Mouse (Mus musculus): ENCODE results near the gene Adgre5.

Gene Adgre5

GRCm38 (mm10) chr8:83740976-83741741, at the start of gene Adgre5:
Gene Adgre5 (minus strand): TSS chr8:83741326.
- no peak for DNase-seq (ENCODE audit: low spot score)

DNA sequence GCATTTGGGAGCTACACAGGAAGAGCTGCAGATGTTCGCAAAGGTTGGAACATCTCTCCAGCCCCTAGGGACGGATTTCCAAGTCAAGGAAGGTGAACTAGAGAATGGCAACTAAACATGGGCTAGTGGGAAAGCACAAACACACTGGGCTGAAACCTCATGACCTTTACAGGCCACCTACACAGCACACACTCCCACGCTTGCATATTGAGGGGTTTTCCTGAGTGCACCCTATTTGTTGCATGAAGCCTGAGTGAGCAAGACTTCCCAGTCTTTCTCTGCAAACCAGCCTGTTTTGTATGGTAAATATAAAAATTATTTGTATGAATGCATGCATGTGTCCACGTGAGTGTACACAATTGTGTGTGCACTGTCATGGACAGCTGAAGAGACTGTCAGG, 48.7 kb upstream of the Adgre5 start:
- DNase-seq (ENCODE audit: low spot score) = no peak

GRCm38 (mm10) chr8:83785046-83785445, 43.9 kb upstream of the Adgre5 start:
- DNase-seq (ENCODE audit: low spot score) = no peak

- DNase-seq (ENCODE audit: low spot score) = peak; percentile 48
These were observed 41.9 kb upstream of the Adgre5 start for GRCm38 (mm10) chr8:83782832-83783558.

DNA sequence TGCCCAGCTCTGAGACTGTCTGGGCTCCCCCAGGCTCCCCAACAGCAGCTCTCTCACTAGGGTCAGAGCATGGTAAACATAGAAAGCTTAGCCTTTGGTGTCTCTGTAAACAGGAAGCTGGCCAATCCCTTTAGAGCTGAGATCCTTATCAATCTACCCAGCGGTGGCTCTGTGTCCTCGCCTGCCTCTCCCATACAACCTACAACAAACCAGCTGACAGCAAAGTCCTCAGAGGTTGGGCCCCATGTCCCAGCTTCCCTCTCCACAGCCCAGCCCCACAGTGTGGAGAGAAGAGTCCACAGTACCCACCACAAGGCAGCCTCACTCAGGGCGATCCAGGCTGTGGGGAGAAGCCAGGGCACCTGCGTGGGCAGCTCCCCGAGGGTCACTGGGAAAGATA, 38.5 kb upstream of the Adgre5 start:
- DNase-seq (ENCODE audit: low spot score) = no peak

DNA sequence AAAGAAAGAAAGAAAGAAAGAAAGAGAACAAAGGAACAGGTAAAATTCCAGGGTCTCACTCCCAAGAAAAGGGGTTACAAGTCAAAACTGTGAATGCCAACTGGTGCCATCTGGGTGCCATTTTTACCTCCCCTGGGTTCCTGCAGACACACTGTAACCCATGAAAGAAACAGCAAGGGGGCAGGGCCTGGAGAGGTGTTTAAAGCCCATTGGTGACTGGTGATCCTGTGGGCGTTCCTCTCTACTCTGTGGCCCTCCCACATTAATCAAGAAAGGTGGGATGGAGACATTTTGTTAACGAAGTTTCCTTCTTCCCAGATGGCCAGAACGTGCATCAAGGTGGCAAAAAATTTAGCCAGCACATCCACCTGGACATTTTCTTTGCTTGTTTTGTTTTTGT, 36.9 kb upstream of the Adgre5 start:
- no peak for DNase-seq (ENCODE audit: low spot score)

DNA sequence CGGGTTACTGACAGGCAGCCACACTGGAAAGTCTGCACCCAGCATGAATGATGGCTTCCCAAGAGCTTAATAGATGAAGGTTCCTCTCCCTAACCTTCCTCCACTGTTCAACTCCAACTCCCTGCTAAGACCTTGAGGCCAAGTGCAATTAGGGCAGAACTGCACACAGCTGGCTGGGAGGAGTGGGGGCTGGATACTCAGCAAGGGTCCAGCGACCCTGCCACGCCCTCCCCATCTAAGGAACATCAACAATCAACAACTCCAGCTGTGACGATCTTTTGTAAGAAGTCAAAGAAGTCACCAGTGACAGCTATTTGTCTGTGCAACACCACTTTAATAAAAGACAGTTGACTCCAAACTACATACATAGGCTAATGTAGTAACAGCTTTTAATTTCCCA, 35.5 kb upstream of the Adgre5 start:
- DNase-seq (ENCODE audit: low spot score) = no peak

DNA sequence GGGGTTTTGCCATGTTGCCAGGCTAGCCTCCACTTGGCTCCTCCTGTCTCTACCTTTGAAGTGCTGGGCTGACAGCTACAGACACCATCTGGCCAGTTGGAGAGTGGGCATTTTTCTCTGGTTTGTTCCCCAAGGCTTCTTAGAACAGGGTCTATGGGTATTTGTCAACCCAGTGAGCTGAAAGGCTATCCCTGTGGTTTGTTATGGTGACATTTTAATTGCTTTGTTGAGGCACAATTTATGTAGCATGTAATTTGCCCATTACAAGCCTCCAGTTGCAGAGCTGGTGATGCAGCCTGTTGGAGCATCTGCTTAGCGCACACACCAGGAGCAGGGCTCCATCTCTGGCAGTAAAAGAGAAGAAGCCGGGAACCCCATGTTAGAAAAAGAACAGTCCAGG, 33.1 kb upstream of the Adgre5 start:
- DNase-seq (ENCODE audit: low spot score) = no peak

DNA sequence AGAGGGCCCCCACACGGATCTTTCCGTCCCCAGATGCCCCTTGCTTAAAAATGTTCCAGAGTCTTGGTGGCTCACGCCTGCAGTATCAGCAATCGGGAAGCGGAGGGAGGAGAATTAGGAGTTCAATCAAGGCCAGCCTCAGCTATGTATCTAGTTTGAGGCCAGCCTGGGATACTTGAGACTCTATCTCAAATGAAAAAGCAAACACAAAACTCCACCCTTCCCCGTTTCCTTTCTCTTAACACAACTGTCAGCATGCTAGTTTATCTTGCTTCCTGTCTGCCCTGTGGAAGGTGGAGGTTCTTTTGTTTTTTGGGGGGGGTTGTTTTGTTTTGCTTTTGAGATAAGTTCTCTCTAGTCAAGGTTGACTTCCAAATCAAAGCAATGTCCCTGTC, 32.3 kb upstream of the Adgre5 start:
- no peak for DNase-seq (ENCODE audit: low spot score)

- no peak for DNase-seq (ENCODE audit: low spot score)
These were observed 31.8 kb upstream of the Adgre5 start for GRCm38 (mm10) chr8:83772701-83773451.

GRCm38 (mm10) chr8:83771791-83772190, 30.7 kb upstream of the Adgre5 start:
- DNase-seq (ENCODE audit: low spot score) = no peak

GRCm38 (mm10) chr8:83770669-83771068, 29.5 kb upstream of the Adgre5 start:
- DNase-seq (ENCODE audit: low spot score) = no peak

DNA sequence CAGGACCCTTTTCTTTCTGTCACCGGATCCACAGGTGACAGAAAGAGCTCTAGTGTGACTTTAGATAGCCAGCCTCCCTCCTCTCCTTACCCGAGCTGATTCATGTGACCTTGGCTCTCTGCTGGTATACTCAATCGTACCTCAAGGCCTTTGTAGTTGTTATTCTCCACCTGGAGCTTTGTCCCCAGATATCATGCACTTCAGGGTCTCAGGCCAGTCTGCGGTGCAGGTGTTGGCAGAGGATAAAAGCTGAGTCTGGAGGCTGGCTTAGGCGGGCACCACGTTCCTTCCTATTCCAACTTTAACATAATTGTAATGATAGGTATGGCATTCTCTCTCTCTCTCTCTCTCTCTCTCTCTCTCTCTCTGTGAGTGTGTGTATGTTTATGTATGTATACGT, 28.6 kb upstream of the Adgre5 start:
- no peak for DNase-seq (ENCODE audit: low spot score)

GRCm38 (mm10) chr8:83768526-83768925, 27.4 kb upstream of the Adgre5 start:
- DNase-seq (ENCODE audit: low spot score) = no peak

- no peak for DNase-seq (ENCODE audit: low spot score)
These were observed 26.3 kb upstream of the Adgre5 start for GRCm38 (mm10) chr8:83767442-83767841.

DNA sequence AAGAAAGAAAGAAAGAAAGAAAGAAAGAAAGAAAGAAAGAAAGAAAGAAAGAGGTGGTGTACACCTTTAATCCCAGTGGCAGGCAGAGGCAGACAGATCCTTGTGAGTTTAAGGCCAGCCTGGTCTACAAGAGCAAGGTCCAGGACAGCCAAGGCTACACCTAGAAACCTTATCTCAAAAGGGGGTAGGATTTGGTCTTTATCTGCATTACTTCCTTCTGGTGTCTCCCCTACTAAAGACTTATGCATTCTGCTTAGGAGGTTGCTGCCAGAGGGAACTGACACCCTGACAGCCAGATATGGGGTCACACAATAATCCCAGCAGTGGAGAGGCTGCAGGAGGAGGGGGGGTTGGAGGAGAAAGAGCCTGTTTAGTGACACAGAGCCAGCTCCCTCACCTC, 24.5 kb upstream of the Adgre5 start:
- no peak for DNase-seq (ENCODE audit: low spot score)

GRCm38 (mm10) chr8:83764717-83765116, 23.6 kb upstream of the Adgre5 start:
- no peak for DNase-seq (ENCODE audit: low spot score)

- no peak for DNase-seq (ENCODE audit: low spot score)
These were observed 23.0 kb upstream of the Adgre5 start for GRCm38 (mm10) chr8:83764116-83764515.

- no peak for DNase-seq (ENCODE audit: low spot score)
These were observed 18.2 kb upstream of the Adgre5 start for GRCm38 (mm10) chr8:83759231-83759759.

GRCm38 (mm10) chr8:83758298-83758697, 17.2 kb upstream of the Adgre5 start:
- DNase-seq (ENCODE audit: low spot score) = no peak

DNA sequence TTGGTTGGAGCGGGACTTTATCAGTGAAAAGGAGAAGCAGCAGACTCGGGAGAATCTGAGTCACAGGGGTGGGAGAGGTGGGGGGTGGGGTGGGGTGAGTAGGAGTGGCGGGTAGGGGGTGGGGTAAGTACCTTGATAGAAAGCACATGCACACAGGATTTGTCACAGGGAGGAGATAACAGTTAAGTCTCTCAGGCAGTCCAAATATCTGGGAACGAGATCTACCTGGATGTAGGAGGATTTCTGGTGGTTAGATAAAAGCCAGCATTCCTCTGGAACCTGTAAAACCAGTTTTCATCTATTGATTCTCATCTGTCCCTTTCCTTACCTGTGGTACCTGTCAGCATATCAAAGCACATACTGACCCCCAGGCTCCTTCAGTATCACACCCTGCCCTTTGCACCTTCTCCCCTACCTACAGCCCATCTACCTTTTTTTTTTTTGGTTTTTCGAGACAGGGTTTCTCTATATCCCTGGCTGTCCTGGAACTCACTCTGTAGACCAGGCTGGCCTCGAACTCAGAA, 16.0 kb upstream of the Adgre5 start:
- DNase-seq (ENCODE audit: low spot score) = no peak

DNA sequence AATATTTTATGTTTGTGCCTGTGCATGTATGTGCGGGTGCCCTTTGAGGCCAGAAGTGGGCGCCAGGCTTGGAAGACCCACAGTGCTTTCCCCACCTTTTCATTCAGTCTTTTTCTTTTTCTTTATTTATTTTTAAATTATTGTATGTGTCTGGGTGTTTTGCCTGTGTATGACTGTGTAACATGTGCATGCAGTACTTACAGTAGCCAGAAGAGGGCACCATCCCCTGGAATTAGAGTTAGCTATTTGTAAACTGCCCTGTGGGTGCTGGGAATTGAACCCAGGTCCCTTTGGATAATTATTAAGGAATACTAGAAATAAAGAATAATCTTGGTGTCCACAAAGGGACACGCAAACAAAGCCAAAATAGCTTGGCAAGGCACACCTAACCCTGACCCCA, 15.1 kb upstream of the Adgre5 start:
- no peak for DNase-seq (ENCODE audit: low spot score)
